11 mouse cellular contexts compared by ENCODE assay signal in genomic region chr11:106355382-106356128, GRCm38 (mm10). TPM values are rescaled to one million over a fixed set of nuclear protein-coding genes. Genes with fewer than 3 reads are reported as not detected.
A peak's percentile ranks its signal among the peaks of the same experiment; 100 is the strongest.
DNase-seq lines count a peak whose midpoint lies in the region; ATAC-seq and TF ChIP-seq lines count a peak whose summit lies in the region.
"Had no signal": no experiment of that assay in that cellular context is flagged by ENCODE, and none has a peak within 500 bp of the region (broad histone marks: within the 10 kb centered on the region; RNA-seq: fewer than 3 reads in every experiment).

No protein-coding gene starts in this region.

- 30% methylated on average over 19 of the region's 19 CpGs for WGBS in thymus, adult 2 months
- 70% methylated on average over 19 of the region's 19 CpGs for WGBS in hindbrain, embryonic 12.5 days

- H3K4me3 ChIP-seq in thymus, adult 2 months (ENCODE audit: control insufficient read depth, insufficient read depth, low read length): no peak overlapping the region
- no peak overlapping the region for H3K4me3 ChIP-seq in hindbrain, embryonic 12.5 days
- H3K4me3 ChIP-seq: embryonic facial prominence, embryonic 13.5 days had no signal

- H3K27me3 ChIP-seq in thymus, adult 2 months (ENCODE audit: control insufficient read depth, insufficient read depth, low read length): no peaks in the 10 kb centered on the region
- H3K27me3 ChIP-seq in hindbrain, embryonic 12.5 days: no peaks in the 10 kb centered on the region
- H3K27me3 ChIP-seq: embryonic facial prominence, embryonic 13.5 days had no signal

- H3K9ac ChIP-seq in hindbrain, embryonic 12.5 days: no peak overlapping the region
- H3K9ac ChIP-seq: embryonic facial prominence, embryonic 13.5 days had no signal

- no peak overlapping the region for H3K27ac ChIP-seq in thymus, adult 2 months (ENCODE audit: control insufficient read depth, insufficient read depth, low read length)
- H3K27ac ChIP-seq in hindbrain, embryonic 12.5 days: no peak overlapping the region
- H3K27ac ChIP-seq: embryonic facial prominence, embryonic 13.5 days had no signal

- H3K36me3 ChIP-seq in thymus, adult 2 months (ENCODE audit: control insufficient read depth, insufficient read depth, low read length): no peaks in the 10 kb centered on the region
- H3K36me3 ChIP-seq in hindbrain, embryonic 12.5 days: no peaks in the 10 kb centered on the region
- H3K36me3 ChIP-seq: embryonic facial prominence, embryonic 13.5 days had no signal

- H3K4me2 ChIP-seq in hindbrain, embryonic 12.5 days (replicated peaks): no peak overlapping the region
- H3K4me2 ChIP-seq: embryonic facial prominence, embryonic 13.5 days had no signal

- ATAC-seq in cerebellum, adult (ENCODE audit: insufficient number of reproducible peaks, low FRiP score, low TSS enrichment): peak; percentile 87
- no peak for ATAC-seq in hindbrain, embryonic 12.5 days (ENCODE audit: low FRiP score)

- no peaks in the 10 kb centered on the region for H3K9me3 ChIP-seq in hindbrain, embryonic 12.5 days (replicated peaks)
- H3K9me3 ChIP-seq: embryonic facial prominence, embryonic 13.5 days had no signal

- DNase-seq in cerebellum, postnatal 4 days (ENCODE audit: low spot score in 2 of 2): no peak
- peak; percentile 38 for DNase-seq in thymus, postnatal 0 days (ENCODE audit: low spot score)
- no peak for DNase-seq in thymus, adult 2 months
- peak; percentile 17 for DNase-seq in heart, postnatal 4 days
- no peak for DNase-seq in testis, postnatal 10 days (ENCODE audit: low spot score)
- no peak for DNase-seq in layer of hippocampus, postnatal 36 days

- H3K4me1 ChIP-seq in thymus, adult 2 months (replicated peaks; ENCODE audit: control insufficient read depth, insufficient read depth, low read length): peaks cover 13% of the 10 kb centered on the region
- peaks cover 4% of the 10 kb centered on the region; the same call in 1 of the 2 replicates for H3K4me1 ChIP-seq in hindbrain, embryonic 12.5 days
- H3K4me1 ChIP-seq: embryonic facial prominence, embryonic 13.5 days had no signal

- no peak for TF ChIP-seq CTCF in thymus, adult 2 months (IDR thresholded peaks at IDR 0.05; ENCODE audit: borderline replicate concordance, control insufficient read depth, extremely low read depth, insufficient read depth, low read length, poor library complexity)

- no peak for TF ChIP-seq POLR2A in thymus, adult 2 months (IDR thresholded peaks at IDR 0.05; ENCODE audit: control insufficient read depth, extremely low read depth, insufficient read depth, low read length, poor library complexity)

RNA-seq across cellular contexts. Expression of gene Scn4a, which starts 2.5 kb away (rescaled TPM):
- 0.04 TPM in 1 of 2 replicates, not detected in the other for polyA plus RNA-seq in thymus, postnatal 0 days (2015; fragmentation: Nextera tagmentation; extraction: Ambion mirVana)
- polyA plus RNA-seq in thymus, adult 2 months (2012; rRNA removed): 0.92 and 1.2 TPM in 2 replicates
- total RNA-seq in heart, postnatal 4 days (2021): 1 to 10 TPM; 2.5 to 3.5 TPM
- total RNA-seq in layer of hippocampus, postnatal 36 days (2021): not detected
- polyA plus RNA-seq in hindbrain, embryonic 12.5 days (2016; fragmentation: Nextera tagmentation; extraction: Ambion mirVana): 0.04 TPM in 1 of 2 replicates, not detected in the other

RNA-seq across cellular contexts. Expression of gene Prr29, which starts 9.7 kb away (rescaled TPM):
- polyA plus RNA-seq in thymus, postnatal 0 days (2015; fragmentation: Nextera tagmentation; extraction: Ambion mirVana): 31.2 and 33.1 TPM in 2 replicates
- polyA plus RNA-seq in thymus, adult 2 months (2012; rRNA removed): 30.1 and 31.1 TPM in 2 replicates
- under 1 TPM; 0.41 to 0.52 TPM for total RNA-seq in heart, postnatal 4 days (2021)
- total RNA-seq in layer of hippocampus, postnatal 36 days (2021): not detected
- not detected in 2 replicates for polyA plus RNA-seq in hindbrain, embryonic 12.5 days (2016; fragmentation: Nextera tagmentation; extraction: Ambion mirVana)
- polyA plus RNA-seq: embryonic facial prominence, embryonic 13.5 days had no signal

RNA-seq across cellular contexts. Expression of gene Icam2, which starts 32.3 kb away (rescaled TPM):
- polyA plus RNA-seq in thymus, postnatal 0 days (2015; fragmentation: Nextera tagmentation; extraction: Ambion mirVana): 123 and 124 TPM in 2 replicates
- 185 and 222 TPM in 2 replicates for polyA plus RNA-seq in thymus, adult 2 months (2012; rRNA removed)
- total RNA-seq in heart, postnatal 4 days (2021): 10 to 100 TPM; 55.6 to 56.5 TPM
- 1 to 10 TPM; 2.3 to 2.8 TPM for total RNA-seq in layer of hippocampus, postnatal 36 days (2021)
- 11.8 and 14.2 TPM in 2 replicates for polyA plus RNA-seq in hindbrain, embryonic 12.5 days (2016; fragmentation: Nextera tagmentation; extraction: Ambion mirVana)

RNA-seq across cellular contexts. Expression of gene Cd79b, which starts 41.0 kb away (rescaled TPM):
- 38.5 and 39.6 TPM in 2 replicates for polyA plus RNA-seq in thymus, postnatal 0 days (2015; fragmentation: Nextera tagmentation; extraction: Ambion mirVana)
- 33.2 and 39.6 TPM in 2 replicates for polyA plus RNA-seq in thymus, adult 2 months (2012; rRNA removed)
- 1 to 10 TPM; 1.2 to 2.1 TPM for total RNA-seq in heart, postnatal 4 days (2021)
- total RNA-seq in layer of hippocampus, postnatal 36 days (2021): under 1 TPM in 1 of 2 experiments, not detected in 1; 0.33 TPM
- polyA plus RNA-seq in hindbrain, embryonic 12.5 days (2016; fragmentation: Nextera tagmentation; extraction: Ambion mirVana): 0.94 and 1.2 TPM in 2 replicates

RNA-seq across cellular contexts. Expression of gene Gh, which starts 53.9 kb away (rescaled TPM):
- polyA plus RNA-seq in thymus, postnatal 0 days (2015; fragmentation: Nextera tagmentation; extraction: Ambion mirVana): 0.38 and 0.75 TPM in 2 replicates
- 0.74 and 1.7 TPM in 2 replicates for polyA plus RNA-seq in thymus, adult 2 months (2012; rRNA removed)
- total RNA-seq in heart, postnatal 4 days (2021): not detected
- total RNA-seq in layer of hippocampus, postnatal 36 days (2021): not detected
- not detected in 2 replicates for polyA plus RNA-seq in hindbrain, embryonic 12.5 days (2016; fragmentation: Nextera tagmentation; extraction: Ambion mirVana)
- polyA plus RNA-seq: embryonic facial prominence, embryonic 13.5 days; gonadal fat pad, adult 2 months; urinary bladder, adult 2 months had no signal

Comparison
In these comparisons a context has a peak if more than half of its experiments do, and no peak if none do; other contexts are left out.
1. DNase-seq: peak in thymus, postnatal 0 days (single experiment) and heart, postnatal 4 days (single experiment); none in cerebellum, postnatal 4 days (0 of 2), thymus, adult 2 months (single experiment), testis, postnatal 10 days (single experiment) and layer of hippocampus, postnatal 36 days (0 of 2).
2. RNA of gene Prr29, which starts 9.7 kb away (polyA plus RNA-seq): 31.2 to 33.1 TPM in thymus, postnatal 0 days and 30.1 to 31.1 TPM in thymus, adult 2 months; not detected in hindbrain, embryonic 12.5 days; every median in the first group is over 10 times any median in the second.